Mouse (Mus musculus): Measurements from ENCODE around the gene Chka.

Chka gene

GRCm38 (mm10) chr19:3851502-3851962 lies at the start of gene Chka:
Gene Chka, plus strand, starts transcription at chr19:3851773.
- DNase-seq: peak; percentile 97 to 98

- DNase-seq: no peak
Observed at GRCm38 (mm10) chr19:3805526-3805925, 46.0 kb upstream of the Chka start.

DNA sequence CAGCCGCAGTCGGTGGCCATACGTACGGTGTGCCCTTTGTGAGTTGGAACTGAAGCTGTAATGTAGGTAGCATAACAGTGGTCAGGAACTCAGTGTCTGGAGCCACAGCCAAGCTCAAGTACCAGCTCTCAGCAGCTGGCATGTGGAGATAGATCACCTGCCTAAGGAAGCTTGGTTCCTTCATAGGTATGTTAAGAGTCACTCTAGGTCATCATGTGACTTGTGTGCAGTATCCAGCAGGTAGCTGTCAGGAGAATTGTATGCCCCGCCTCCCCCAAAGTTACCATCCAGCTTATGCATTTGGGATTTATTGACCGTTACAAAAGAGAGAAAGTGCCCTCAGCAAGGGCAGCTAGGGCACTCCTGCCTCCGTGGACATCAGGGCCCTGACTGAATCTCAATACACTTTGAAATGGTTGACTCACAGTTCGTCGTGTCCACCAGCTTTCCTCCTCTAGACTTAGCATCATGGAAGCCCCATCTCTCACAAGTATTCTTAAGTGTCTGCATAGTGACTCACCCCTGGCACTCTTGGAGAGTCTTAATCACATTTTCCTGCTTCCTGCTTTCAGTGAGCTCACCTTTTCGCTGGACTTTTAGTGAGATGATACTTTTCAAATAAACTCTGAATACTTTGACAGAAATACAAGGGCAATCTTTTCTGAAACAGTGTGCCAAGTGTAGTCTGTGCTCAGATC lies 40.9 kb upstream of the Chka start:
- no peak for DNase-seq

DNA sequence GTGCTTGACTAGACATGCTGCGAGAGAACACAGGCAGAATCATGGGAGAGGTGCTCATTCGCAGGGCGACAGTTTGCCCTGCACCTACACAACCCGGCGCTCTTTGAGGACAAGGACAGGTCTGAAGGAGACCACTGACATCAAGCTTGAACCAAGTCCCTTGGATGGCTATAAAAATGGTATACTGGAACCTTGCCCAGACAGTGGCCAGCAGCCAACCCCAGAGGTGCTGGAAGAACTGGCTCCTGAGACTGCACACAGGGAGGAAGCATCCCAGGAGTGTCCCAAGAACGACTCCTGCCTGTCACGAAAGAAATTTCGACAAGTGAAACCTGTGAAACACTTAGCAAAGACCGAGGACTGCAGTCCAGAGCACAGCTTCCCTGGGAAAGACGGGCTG lies 37.1 kb upstream of the Chka start:
- no peak for DNase-seq

DNA sequence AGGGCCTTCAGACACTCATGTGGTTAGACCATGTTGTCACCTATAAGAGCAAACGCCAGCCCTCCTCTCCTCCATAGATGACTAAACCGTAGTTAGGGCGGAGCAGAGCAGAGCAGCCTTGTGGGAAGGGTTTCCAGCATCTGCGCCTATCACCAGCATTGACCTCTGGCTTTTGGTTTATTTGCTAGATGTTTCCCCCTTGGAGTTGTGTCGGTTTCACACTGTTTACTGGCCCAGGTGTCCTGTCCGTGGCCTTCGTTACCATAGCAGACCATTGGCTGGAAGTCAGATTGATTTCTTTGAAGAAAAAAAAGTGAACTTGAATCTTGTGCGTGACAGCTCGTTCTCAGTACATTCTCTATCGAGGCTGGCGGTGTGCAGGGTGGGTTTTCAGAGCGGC lies 35.7 kb upstream of the Chka start:
- DNase-seq: no peak

- no peak for DNase-seq
Observed at GRCm38 (mm10) chr19:3819080-3819479, 32.5 kb upstream of the Chka start.

GRCm38 (mm10) chr19:3819899-3820444 lies 31.6 kb upstream of the Chka start:
- no peak for DNase-seq

DNA sequence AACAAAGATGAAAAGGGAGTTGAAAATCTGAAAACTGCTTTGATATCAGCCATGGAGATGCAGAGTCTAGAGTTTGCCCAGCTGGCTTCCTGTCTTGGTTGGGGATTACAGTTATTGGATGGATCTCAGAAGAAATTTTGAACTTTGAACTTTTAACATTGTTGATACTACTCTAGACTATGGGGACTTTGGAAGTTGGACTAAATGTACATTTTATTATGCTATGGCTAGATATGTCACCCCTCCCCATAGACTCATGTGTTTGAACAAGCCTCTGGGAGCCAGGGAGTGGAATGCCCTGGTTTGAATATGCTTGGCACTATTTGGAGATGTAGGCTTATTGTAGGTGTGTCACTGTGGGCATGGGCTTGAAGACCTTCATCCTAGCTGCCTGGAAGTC lies 26.5 kb upstream of the Chka start:
- DNase-seq: no peak

DNA sequence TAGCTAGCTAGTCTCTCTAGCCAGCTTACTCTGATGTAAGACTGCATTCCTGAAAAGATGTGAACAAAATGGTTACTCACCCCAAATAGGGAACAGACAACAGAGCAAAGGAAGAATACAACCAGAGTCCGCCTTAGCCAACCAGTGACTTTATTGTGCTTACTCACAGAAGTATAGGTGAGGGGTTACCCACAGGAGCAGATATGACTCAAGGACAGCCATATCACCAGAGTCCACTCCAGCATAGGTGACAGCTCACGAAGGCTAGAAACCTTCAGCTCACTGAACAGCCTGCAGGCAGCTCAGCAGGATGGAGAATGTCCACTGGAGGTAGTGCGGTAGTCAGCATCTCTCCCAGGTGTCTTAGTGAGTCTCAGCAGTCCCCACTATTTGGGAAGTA lies 21.7 kb upstream of the Chka start:
- no peak for DNase-seq

DNA sequence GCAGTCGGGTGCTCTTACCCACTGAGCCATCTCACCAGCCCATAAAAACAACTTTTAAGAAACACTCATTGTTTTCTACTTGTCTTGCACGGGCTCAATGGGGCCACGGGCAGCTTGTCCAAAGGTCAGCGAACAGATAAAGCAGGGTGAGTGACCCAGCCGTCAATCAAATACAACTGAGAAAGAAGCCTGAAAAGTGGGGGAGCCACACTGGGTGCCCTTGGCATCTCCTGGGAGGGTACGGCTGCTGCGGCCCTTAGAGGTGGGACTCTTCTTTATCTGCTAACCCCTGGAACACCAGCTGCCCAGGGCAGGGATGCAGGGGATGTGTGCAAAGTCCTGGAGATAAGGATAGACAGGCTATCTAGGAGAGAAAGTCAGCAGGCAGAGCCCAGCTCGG lies 19.9 kb upstream of the Chka start:
- DNase-seq: no peak

DNA sequence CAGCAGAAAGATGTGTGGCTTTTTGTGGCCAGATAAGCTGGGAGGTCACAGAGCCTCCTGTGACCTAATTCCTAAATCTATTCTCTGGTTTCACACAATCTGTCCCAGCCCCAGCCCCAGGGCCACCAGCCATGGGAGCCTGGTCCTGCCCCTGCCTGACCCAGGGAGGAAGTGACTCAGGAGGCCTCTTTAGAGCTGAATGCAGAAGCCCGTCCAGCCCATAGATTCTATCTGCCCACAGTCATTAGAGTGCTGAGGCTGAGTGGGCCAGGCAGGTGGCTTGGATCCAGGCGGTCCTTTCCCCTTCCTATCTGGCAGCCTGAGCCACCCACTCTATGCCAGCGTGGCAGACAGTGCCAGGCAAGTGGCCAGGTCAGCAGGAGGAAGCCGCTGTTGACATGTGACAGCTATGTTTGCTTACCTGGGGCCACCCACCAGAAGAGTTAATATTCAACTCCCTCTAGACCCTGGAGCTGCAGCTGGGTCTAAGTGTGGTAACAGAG lies 18.7 kb upstream of the Chka start:
- no peak for DNase-seq

DNA sequence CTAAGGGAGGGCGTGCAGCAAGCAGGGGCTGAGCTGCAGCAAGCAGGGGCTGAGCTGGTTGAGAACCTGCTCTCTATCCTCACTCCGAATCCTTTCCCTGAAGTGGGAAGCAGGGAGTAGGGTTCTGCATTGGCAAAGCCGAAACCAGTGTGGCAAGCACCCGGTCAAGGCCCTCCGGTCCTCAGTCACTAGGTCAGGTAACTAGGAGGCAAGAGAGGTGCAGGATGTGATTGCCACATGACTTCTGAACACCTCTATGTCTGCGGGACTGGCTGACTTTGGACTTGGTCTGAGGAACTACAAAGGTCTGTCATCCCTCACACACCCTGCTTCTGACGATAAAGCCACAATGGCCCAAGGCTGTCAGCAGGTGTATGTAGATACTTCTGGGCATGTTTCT lies 17.3 kb upstream of the Chka start:
- DNase-seq: no peak

DNA sequence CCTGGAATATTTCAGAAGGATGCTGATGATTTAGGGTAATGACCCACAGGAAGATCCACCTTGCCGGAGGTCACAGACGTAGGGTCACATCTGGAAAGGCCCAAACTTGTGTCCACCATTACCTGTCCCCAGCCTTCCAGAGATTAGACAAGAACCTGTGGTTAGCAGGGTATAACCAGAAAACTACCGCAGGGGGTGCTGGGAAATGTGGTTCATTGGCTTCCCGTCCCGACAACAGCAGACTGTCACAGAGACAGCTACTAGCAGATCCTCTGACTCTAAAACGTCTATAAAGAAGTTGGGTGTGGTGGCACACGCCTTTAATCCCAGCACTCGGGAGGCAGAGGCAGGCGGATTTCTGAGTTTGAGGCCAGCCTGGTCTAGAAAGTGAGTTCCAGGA lies 14.8 kb upstream of the Chka start:
- DNase-seq: no peak

- no peak for DNase-seq
Observed at GRCm38 (mm10) chr19:3838931-3839330, 12.6 kb upstream of the Chka start.

DNA sequence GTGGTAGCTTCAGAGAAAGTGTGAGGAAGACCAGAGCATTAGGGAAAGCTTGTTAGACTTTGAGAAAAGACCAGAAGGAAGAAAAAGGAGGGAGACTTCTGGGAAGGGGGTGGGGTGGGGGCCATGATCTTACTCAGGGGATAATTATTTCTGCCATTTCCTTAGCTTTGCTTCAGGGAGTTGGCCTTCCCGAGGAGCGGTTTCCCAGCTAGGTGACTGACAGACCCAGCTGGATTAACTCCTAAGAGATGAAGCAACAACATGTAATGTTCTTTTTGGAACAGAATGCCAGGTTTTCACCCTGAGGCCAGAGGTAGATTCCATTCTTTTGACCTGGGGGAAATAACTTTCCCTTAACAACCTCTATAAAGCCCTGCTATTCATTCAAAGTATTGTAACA lies 11.9 kb upstream of the Chka start:
- no peak for DNase-seq

GRCm38 (mm10) chr19:3840214-3840651 lies 11.3 kb upstream of the Chka start:
- no peak for DNase-seq

GRCm38 (mm10) chr19:3840685-3841084 lies 10.9 kb upstream of the Chka start:
- DNase-seq: no peak

DNA sequence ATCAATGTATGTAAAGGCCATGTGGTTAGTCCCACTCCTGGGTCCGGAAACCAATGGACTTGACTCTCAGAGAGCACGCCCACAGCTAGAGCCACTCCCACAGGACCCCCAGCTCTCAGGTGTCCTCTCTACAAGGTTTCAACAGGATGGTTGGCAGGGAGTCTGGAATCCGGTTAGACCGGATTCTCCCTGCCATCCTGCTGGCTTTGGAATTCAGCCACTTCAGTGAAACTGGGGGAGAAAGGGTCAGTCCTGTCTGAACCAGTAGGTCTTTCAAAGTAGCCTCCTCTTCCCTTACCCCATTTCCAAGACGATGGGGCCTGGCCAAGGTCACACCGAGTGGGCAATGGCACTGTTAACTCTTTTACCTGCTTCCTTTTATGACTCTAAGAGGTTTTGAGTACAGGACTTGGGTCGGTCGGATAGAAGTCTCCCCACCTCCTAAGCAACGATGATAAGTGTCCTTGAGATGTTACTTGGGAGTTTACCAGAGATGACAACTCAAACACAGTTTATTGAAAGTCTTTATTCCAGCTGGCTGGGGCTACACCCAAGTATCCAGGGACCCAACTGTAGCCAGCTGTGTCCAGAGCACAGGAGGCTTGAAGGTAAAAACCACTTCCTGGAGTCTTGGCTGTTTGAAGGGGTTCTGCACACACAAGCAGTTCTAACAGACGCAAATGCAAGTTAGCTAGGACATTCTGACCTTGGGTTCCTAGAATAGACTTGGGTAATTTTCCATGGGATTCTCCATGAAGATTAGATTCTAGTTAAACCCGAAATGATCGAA lies 9.0 kb upstream of the Chka start:
- no peak for DNase-seq

- DNase-seq: no peak
Observed at GRCm38 (mm10) chr19:3843629-3844028, 7.9 kb upstream of the Chka start.

- no peak for DNase-seq
Observed at GRCm38 (mm10) chr19:3844836-3845235, 6.7 kb upstream of the Chka start.

GRCm38 (mm10) chr19:3845339-3845738 lies 6.2 kb upstream of the Chka start:
- DNase-seq: no peak

DNA sequence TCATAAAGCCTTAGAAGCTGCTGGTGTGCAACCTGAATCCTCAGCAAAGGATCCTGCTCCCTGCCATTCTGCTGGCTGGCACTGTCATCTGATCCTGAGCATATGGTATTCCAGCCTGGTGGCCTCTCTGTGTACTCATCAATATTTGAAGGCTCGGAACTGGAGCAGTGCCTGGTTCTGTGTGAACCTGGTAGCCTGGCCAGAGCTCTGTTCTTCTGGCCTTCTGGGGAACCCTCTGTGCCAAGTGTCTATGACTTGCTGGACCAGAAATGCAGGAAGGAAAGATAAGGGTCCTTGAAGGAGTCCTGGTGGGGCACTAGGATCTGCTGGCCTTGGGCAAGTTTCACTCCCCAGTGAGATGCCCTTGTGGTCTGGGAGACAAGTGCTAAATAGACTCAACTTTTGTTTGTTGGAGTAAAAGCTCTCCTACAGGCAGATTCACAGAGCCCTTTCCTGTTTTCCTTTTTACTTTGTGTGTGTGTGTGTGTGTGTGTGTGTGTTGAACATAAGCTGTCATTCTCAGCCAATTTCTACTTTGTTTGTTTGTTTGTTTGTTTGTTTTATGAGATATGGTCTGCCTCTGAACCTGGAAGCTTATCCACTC lies 5.7 kb upstream of the Chka start:
- no peak for DNase-seq
